Mouse (Mus musculus): ENCODE measurements around the gene Mrps15.
A peak's percentile ranks its signal among the peaks of the same experiment; 100 is the strongest.

The Mrps15 gene

GRCm38 (mm10) chr4:126046851-126047585 is at the start of gene Mrps15:
Gene Mrps15 (plus strand): TSS chr4:126046925.
- peak; percentile 94 for DNase-seq

GRCm38 (mm10) chr4:125997826-125998225 is 48.9 kb upstream of the Mrps15 start:
- no peak for DNase-seq

DNA sequence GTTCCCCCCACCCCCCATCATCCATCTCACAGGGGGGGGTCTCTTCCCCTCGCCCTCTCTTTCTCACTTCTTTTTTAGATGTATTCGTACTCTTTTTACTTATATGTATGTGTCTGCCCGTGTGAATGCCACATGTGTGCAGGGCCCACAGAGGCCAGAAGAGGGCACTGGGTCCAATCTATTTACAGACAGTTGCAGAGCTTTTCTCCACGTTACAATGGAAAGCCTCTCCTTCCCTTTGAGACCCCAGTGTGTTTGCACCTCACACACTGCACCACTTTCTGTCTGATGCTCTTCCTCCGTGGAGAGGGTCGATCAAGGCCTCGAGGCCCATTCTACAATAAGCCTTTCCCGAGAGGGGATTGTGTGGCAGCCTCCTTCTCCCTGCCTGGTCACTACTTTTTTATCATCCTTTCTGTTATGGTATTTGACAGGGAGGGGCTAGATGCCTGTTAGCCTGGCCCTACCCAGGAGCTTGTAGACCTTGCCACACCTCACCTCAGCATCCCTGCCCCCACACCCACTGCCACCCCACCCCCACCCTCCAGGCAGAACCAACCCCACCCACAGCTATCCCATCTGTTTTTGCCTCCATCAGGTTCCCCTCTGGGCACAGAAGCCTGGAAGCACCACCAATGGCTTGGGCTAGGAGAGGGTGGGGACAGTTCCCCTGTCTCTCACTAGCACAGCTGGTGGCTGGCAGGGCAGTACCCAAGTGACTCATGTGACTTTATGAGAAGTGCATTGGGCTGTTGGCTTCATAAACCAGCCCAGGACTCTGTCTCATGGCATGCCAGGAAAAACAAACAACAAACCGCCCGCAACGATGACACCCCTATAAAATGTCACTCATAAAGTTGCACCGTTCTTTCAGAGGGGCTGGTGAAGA is 45.2 kb upstream of the Mrps15 start:
- DNase-seq = no peak

- peak; percentile 27 for DNase-seq
Observed at GRCm38 (mm10) chr4:126017676-126018332, 28.9 kb upstream of the Mrps15 start.

DNA sequence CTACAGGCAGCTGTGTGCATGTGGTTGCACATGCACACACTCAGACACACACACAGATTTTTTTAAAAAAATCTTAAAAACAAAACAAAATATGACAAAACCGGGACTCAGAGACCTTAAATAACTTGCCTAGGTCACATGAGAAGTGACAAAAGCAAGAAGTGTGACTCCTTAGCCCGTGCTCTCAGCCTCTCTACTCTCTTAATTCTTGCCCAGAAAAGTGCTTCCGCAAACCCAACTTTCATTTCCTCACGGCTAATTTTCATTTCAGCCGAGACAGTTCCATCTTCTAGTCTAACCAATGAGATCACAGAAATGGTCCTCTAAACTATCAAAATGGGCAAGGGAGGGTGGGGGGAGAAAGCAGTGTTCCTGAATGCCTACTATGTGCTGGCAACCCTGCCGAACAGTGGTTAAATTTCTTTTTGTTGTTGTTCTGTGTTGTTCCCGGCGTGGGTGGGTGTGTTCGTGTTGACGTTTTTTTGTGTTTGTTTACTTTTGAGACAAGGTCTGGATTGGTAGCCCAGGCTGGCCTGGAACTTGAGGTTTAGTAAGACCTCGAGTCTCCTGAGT is 27.7 kb upstream of the Mrps15 start:
- DNase-seq = no peak

DNA sequence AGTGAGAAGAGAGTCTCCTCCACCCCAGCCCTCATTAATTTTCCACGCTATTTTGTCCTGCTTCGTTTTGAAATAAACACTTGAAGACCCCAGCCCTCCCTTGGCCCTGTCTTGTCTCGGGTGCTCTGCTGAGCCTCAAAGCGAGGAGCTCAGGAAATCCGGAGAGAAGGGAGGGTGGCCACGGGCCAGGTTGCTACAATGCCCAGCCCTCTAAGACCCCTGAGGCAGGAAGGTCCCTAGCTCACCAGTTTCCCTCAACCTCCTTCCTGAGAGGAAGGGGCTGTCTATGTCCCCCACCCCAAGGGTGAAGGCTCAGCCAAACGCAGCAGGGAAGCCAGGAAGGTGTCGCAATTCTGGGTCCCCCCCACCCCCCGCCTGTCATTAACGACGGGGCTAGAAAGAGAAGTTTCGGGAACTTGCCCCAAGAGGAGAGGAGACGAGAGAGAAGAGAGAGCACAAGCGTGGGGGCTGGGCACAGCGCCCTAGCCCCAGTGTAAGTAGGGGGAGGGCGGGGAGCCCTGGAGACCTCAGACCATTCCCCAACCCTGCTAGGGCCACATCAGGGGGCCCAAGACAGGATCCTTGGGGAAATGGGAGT is 22.3 kb upstream of the Mrps15 start, which contains the start of gene Csf3r:
Csf3r (plus strand) TSS at position 248 of the 598 bp plus-strand sequence.
- no peak for DNase-seq

GRCm38 (mm10) chr4:126025801-126026200 is 20.9 kb upstream of the Mrps15 start:
- DNase-seq = no peak

DNA sequence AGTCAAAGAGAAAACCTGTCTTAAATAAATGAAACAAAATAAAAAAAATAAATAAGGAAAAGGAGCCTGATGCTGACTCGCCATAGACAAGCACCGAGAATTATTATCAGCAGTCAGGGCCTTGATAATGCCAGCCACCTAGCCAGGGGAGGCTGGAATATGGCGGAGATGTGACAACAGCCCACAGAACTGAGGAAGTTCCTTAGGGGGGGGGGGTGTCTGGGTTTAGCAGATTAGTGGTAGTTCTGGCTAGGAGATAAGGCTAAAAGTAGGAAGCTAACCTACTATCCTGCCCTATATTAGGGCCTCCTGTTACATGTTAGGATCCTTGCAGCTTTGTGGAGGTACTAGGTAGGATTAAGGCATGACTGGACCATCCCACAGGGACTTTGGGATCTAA is 18.7 kb upstream of the Mrps15 start:
- no peak for DNase-seq

DNA sequence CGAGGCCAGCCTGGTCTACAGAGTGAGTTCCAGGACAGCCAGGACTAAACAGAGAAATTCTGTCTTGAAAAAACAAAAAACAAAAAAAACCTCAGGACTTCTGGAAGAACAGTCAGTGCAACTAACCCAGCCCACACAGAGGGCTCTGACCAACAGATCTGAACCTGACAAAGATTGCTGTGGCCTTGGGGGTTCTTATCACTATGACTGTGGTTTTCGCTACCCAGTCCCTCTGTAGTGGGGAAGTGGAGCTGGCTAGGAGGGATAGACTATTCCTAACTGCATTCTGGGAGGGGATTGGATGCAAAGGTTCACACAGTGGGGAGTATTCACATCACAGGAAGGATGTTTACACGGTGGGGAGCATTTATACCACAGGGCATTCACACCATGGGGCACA is 17.7 kb upstream of the Mrps15 start:
- DNase-seq = no peak

GRCm38 (mm10) chr4:126030705-126031104 is 16.0 kb upstream of the Mrps15 start:
- DNase-seq = no peak

GRCm38 (mm10) chr4:126035413-126035812 is 11.3 kb upstream of the Mrps15 start:
- DNase-seq = no peak

- peak; percentile 81 for DNase-seq
Observed at GRCm38 (mm10) chr4:126051617-126052016, 4.9 kb downstream of the Mrps15 start.

GRCm38 (mm10) chr4:126057207-126058133 is 10.7 kb downstream of the Mrps15 start:
- DNase-seq = no peak

DNA sequence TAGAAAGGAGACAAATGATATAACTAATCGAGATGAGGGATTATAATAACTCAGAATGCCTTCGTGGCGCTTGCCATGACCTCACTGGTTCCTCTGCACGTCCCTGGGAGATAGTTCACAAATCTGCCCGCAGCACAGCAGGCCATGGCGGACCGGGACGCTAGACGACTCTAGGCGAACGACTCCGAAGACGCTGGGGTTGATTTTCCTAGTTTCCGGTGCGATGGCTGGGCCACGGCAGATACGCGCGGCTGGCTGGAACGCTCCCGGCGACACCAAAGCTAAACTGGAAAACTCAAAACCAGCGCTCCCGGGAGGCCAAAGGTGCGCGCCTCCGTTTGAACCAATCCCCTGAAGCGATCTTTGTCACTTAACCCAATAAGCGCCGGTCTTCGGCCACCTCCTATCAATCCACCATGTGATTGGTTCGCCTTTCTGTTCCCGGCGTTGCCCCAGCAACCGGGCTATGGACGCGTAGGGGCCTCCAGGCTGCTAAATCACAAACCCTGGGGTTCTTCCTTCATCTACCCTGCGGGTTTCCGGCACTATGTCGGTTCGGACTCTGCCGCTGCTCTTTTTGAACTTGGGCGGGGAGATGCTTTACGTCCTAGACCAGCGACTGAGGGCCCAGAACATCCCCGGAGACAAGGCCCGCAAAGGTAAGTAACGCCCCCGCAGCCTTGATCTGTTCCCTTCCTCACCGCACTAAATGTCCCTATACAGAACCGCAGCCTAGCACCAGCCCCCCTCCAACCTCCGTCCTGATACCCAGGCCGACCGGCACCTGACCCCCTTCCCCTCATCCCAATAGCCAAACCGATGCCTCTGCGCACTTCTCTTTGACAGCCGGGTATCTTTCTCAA is 11.6 kb downstream of the Mrps15 start, which contains the start of gene Oscp1:
Oscp1 (plus strand) TSS at position 432 of the 863 bp plus-strand sequence.
- DNase-seq = peak; percentile 96

GRCm38 (mm10) chr4:126058997-126059362 is 12.3 kb downstream of the Mrps15 start:
- no peak for DNase-seq

DNA sequence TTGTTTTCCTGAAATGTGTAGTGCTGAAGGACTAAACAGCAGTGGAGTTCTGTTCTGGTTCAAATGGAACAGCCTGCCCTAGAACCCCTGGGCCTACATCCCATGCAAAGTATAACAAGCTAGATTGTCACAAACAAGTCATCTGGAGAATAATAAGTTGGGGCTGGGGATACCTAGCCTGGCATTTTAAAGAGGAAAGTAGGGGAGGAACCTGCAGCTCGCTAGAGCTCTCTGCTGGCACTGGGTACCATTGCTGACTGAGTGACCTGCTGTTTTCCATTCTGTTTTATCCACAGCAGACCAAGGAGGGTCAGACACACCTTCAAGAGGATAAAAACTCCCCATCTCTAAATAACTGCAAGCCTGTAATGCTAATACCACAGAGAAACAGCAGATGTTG is 16.1 kb downstream of the Mrps15 start:
- DNase-seq = peak; percentile 25

DNA sequence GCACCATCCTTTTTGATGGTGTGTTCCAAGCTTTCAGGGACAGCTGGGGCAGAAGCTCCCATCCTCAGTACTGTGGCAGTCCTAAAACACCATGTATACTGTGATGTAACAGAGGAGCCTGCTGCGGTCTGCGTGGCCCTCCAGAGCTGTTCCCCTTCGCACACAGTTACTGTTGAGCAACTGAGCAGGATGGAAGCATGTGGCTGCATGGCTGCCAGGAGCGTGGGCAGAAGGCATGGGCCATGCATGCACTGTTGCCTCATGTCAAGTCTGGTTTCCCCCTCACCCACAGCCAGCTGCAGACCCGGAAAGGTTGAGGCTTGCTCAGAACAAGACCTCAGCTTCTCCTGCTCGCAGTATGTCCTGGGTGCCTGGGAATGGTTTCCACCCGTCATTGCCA is 18.5 kb downstream of the Mrps15 start:
- DNase-seq = no peak

- DNase-seq = peak; percentile 52
Observed at GRCm38 (mm10) chr4:126067401-126068077, 20.8 kb downstream of the Mrps15 start.

- no peak for DNase-seq
Observed at GRCm38 (mm10) chr4:126068842-126069241, 22.1 kb downstream of the Mrps15 start.

GRCm38 (mm10) chr4:126077833-126078232 is 31.1 kb downstream of the Mrps15 start:
- peak; percentile 51 for DNase-seq
